Comparison of ENCODE assay signal across 10 mouse cellular contexts in genomic region chr8:96455915-96456314, GRCm38 (mm10).
DNase-seq lines count a peak whose midpoint lies in the region; ATAC-seq and TF ChIP-seq lines count a peak whose summit lies in the region.
"Had no signal": no experiment of that assay in that cellular context is flagged by ENCODE, and none has a peak within 500 bp of the region (broad histone marks: within the 10 kb centered on the region; RNA-seq: fewer than 3 reads in every experiment).

No protein-coding gene starts in this region.

- H3K4me2 ChIP-seq in embryonic facial prominence, embryonic 13.5 days = peak overlapping the region; percentile 53
- H3K4me2 ChIP-seq in midbrain, postnatal 0 days (ENCODE audit: low read depth, low read length, poor library complexity, severe bottlenecking) = peak overlapping the region; percentile 47
- H3K4me2 ChIP-seq: heart, embryonic 15.5 days had no signal

- peaks cover 9% of the 10 kb centered on the region for H3K4me1 ChIP-seq in embryonic facial prominence, embryonic 13.5 days
- no peaks in the 10 kb centered on the region for H3K4me1 ChIP-seq in midbrain, postnatal 0 days (ENCODE audit: insufficient read depth, low read length)
- H3K4me1 ChIP-seq: heart, embryonic 15.5 days had no signal

- H3K27me3 ChIP-seq in embryonic facial prominence, embryonic 13.5 days = 0 out of 2 replicates have a peak, but pooled peaks cover 5% of the 10 kb centered on the region
- H3K27me3 ChIP-seq in midbrain, postnatal 0 days (ENCODE audit: insufficient read depth, low read length) = no peaks in the 10 kb centered on the region
- H3K27me3 ChIP-seq: heart, embryonic 15.5 days had no signal

- H3K9ac ChIP-seq in embryonic facial prominence, embryonic 13.5 days = no peak overlapping the region
- H3K9ac ChIP-seq in midbrain, postnatal 0 days (replicated peaks; ENCODE audit: low read length, poor library complexity, severe bottlenecking) = no peak overlapping the region
- H3K9ac ChIP-seq: heart, embryonic 15.5 days had no signal

- no peak for TF ChIP-seq CTCF in midbrain, postnatal 0 days (IDR thresholded peaks at IDR 0.05)

- H3K27ac ChIP-seq in embryonic facial prominence, embryonic 13.5 days = no peak overlapping the region
- peak overlapping the region; percentile 27; the same call in 1 of the 2 replicates for H3K27ac ChIP-seq in midbrain, postnatal 0 days (ENCODE audit: low read depth, low read length)
- H3K27ac ChIP-seq: heart, embryonic 15.5 days had no signal

- no peak for ATAC-seq in embryonic facial prominence, embryonic 13.5 days (ENCODE audit: insufficient number of reproducible peaks, insufficient read depth, low FRiP score, low TSS enrichment, low read depth)
- ATAC-seq in midbrain, postnatal 0 days (ENCODE audit: low FRiP score) = no peak
- ATAC-seq in erythroid progenitor cell, adult 5-6 weeks (replicated peaks; ENCODE audit: low FRiP score, poor library complexity, severe bottlenecking) = no peak

- no peaks in the 10 kb centered on the region for H3K36me3 ChIP-seq in embryonic facial prominence, embryonic 13.5 days
- no peaks in the 10 kb centered on the region for H3K36me3 ChIP-seq in midbrain, postnatal 0 days (ENCODE audit: insufficient read depth, low read length)
- H3K36me3 ChIP-seq: G1E; heart, embryonic 15.5 days had no signal

- H3K9me3 ChIP-seq in embryonic facial prominence, embryonic 13.5 days = no peaks in the 10 kb centered on the region
- H3K9me3 ChIP-seq in midbrain, postnatal 0 days (ENCODE audit: low read length) = no peaks in the 10 kb centered on the region
- H3K9me3 ChIP-seq: heart, embryonic 15.5 days had no signal

- peak; percentile 3 for DNase-seq in forelimb bud, embryonic 11.5 days (ENCODE audit: low read depth, low spot score)
- DNase-seq in layer of hippocampus, postnatal 25 days (ENCODE audit: extremely low spot score in 1 of 2, low spot score in 1 of 2) = peak; percentile 3 to 9
- peak; percentile 42 for DNase-seq in midbrain, postnatal 0 days (ENCODE audit: low spot score)
- no peak for DNase-seq in cerebellum, postnatal 10 days
- DNase-seq in lung, postnatal 25 days (ENCODE audit: low spot score) = no peak
- no peak for DNase-seq in kidney, adult 8-10 months

- H3K4me3 ChIP-seq in embryonic facial prominence, embryonic 13.5 days = no peak overlapping the region; the same call in 1 of the 2 replicates
- peak overlapping the region; percentile 22 for H3K4me3 ChIP-seq in midbrain, postnatal 0 days (ENCODE audit: low read depth, low read length)
- H3K4me3 ChIP-seq: heart, embryonic 15.5 days had no signal

- whole genome bisulfite sequencing in embryonic facial prominence, embryonic 13.5 days = 20% methylated on average over 6 of the region's 6 CpGs
- 17% methylated on average over 6 of the region's 6 CpGs for WGBS in midbrain, postnatal 0 days

Comparison
In these comparisons a context has a peak if more than half of its experiments do, and no peak if none do; other contexts are left out.
1. DNase-seq: peak in forelimb bud, embryonic 11.5 days (single experiment), layer of hippocampus, postnatal 25 days (2 of 2) and midbrain, postnatal 0 days (single experiment); none in cerebellum, postnatal 10 days (0 of 2), lung, postnatal 25 days (single experiment) and kidney, adult 8-10 months (0 of 2).